Mouse (Mus musculus) intestine, embryonic 15.5 days (tissue): ENCODE results near the gene Ptpn14. TPM values are rescaled to one million over a fixed set of nuclear protein-coding genes. Genes with fewer than 3 reads are reported as not detected.
A peak's percentile ranks its signal among the peaks of the same experiment; 100 is the strongest.

Experiments used
- ATAC-seq: fragments of 200-750 bp; cut with Nextera tagmentation; 2 replicates; pipeline ENCODE4 v1.8.0; 2017; ENCODE audit warnings: moderate TSS enrichment, moderate library complexity
- H3K27ac ChIP-seq: fragments of 300-500 bp; sonication (generic); 2 replicates; pipeline ENCODE4 v1.5.1; 2015; ENCODE audit warnings: mild to moderate bottlenecking, inconsistent platforms
- H3K27me3 ChIP-seq: fragments of 300-500 bp; sonication (generic); replicated peaks from 2 replicates; pipeline ENCODE4 v1.6.1; 2015; ENCODE audit warnings: inconsistent platforms
- H3K36me3 ChIP-seq: fragments of 300-500 bp; sonication (generic); 2 replicates; pipeline ENCODE4 v1.6.1; 2015; ENCODE audit warnings: inconsistent platforms
- H3K4me1 ChIP-seq: fragments of 300-500 bp; sonication (generic); replicated peaks from 2 replicates; pipeline ENCODE4 v1.6.1; 2015; ENCODE audit warnings: inconsistent platforms
- H3K4me2 ChIP-seq: fragments of 300-500 bp; sonication (generic); replicated peaks from 2 replicates; pipeline ENCODE4 v1.6.1; 2015; ENCODE audit warnings: mild to moderate bottlenecking, inconsistent platforms
- H3K4me3 ChIP-seq: fragments of 300-500 bp; sonication (generic); replicated peaks from 2 replicates; pipeline ENCODE4 v1.5.1; 2015; ENCODE audit warnings: inconsistent platforms
- H3K9ac ChIP-seq: fragments of 300-500 bp; sonication (generic); 2 replicates; pipeline ENCODE4 v1.6.1; 2015; ENCODE audit warnings: inconsistent platforms
- H3K9me3 ChIP-seq: fragments of 300-500 bp; sonication (generic); 2 replicates; pipeline ENCODE4 v1.6.1; 2016; ENCODE audit warnings: inconsistent platforms
- WGBS: fragments of 180-500 bp; shearing (Covaris S2); methylation state at CpG from one replicate; pipeline ENCODE4 v1.1.7; 2015; 5-methylcytosine and 5-hydroxymethylcytosine counted together
- polyA plus RNA-seq: library from polyadenylated mRNA; unstranded; fragments of >200 nt; fragmentation: Nextera tagmentation; extraction: Ambion mirVana; gene quantifications from 2 replicates; pipeline ENCODE4 v1.2.1, GENCODE M21; 2015

The Ptpn14 gene
- polyA plus RNA-seq, 1 experiment from 2014 or later, result 6.2 TPM

DNA sequence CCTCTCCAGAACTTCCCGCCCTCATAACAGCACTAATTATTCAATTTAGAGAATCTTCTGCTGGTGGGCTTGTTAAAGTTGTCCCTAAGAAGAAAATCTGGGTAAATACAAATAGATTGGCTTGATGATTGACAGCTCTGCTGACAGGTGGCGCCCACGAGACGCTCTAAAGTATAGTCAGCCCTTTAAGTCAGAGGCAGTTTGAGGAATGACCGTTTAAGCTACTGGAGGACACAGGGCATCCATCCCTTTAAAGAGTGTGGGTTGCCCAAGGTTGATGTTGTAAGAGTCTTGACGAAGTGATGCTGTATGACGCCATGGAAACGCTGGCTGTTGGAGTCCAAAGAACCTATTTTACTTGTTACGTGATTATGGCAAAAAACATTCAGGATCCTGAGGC is 136.2 kb downstream of the Ptpn14 start:
- Histone ChIP-seq H3K9me3 (no peaks in the 10 kb centered on the region), H3K4me1 (peaks cover 15% of the 10 kb centered on the region), H3K36me3 (peaks cover 8% of the 10 kb centered on the region), H3K27me3 (no peaks in the 10 kb centered on the region), H3K4me2 (no peak overlapping the region), H3K4me3 (no peak overlapping the region), H3K9ac (no peak overlapping the region), H3K27ac (no peak overlapping the region)
- 81% methylated on average over 9 of the region's 9 CpGs for WGBS
- no peak for ATAC-seq

DNA sequence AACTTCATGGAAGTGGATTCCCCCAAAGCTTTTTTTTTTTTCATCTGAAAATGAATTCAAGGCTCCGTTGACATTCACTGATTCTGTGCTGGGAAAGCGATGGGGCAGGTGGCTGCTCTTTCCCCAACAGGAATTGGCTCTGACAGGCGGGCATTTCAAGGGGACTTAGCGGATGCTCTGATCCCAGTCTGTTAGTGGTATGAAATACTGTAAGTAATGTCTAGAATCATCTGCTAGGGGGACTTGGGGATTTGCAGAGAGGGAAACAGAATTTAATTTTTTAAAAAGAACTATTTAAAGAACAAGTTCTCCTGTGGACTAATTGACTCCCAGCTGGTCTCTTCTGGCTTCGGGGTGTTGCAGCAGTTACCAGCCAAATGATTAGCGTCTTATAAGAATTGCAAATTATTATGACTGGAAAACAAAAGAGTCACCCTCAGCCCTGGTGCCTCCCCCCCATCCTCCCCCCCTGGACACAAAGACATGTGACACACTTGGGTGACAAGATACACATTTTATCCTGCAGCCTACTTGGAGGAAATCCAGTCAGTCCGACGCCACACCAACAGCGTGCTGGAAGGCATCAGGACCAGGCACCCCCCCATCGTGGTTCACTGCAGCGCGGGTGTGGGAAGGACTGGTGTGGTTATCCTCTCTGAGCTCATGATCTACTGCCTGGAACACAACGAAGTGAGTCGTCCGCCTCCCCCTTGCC is 136.9 kb downstream of the Ptpn14 start:
- H3K4me3 ChIP-seq, result no peak overlapping the region
- H3K9ac ChIP-seq, result no peak overlapping the region
- no peak overlapping the region for H3K27ac ChIP-seq
- no peaks in the 10 kb centered on the region for H3K27me3 ChIP-seq
- 83% methylated on average over 15 of the region's 15 CpGs for WGBS
- peaks cover 8% of the 10 kb centered on the region for H3K36me3 ChIP-seq
- ATAC-seq, result no peak
- peaks cover 15% of the 10 kb centered on the region for H3K4me1 ChIP-seq
- no peak overlapping the region for H3K4me2 ChIP-seq
- H3K9me3 ChIP-seq, result no peaks in the 10 kb centered on the region

DNA sequence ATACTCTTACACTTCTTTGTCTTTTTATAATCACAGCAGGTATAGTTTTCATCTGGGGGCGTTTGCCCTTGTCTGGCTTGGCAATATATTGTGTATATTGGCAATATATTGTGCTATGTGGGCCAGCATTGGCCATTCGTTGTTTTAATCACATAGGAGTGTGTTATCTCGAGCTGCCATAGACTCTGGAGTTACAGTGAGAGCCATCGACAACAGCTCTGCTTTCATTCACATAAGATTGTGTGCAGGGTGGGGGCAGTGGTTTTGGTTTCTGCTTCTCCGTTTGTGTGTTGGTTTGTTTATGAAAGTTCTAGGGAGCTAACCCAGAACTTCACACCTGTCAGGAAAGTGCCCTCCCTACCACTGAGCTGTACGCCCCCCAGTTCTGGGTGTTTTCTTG is 138.6 kb downstream of the Ptpn14 start:
- no peak overlapping the region for H3K9ac ChIP-seq
- H3K4me1 ChIP-seq, result peaks cover 15% of the 10 kb centered on the region
- H3K4me2 ChIP-seq, result no peak overlapping the region
- peaks cover 8% of the 10 kb centered on the region for H3K36me3 ChIP-seq
- H3K4me3 ChIP-seq, result no peak overlapping the region
- WGBS, result 72% methylated on average over 6 of the region's 6 CpGs
- ATAC-seq, result no peak
- H3K27ac ChIP-seq, result peak overlapping the region; percentile 55; the same call in 1 of the 2 replicates
- no peaks in the 10 kb centered on the region for H3K9me3 ChIP-seq
- H3K27me3 ChIP-seq, result no peaks in the 10 kb centered on the region

DNA sequence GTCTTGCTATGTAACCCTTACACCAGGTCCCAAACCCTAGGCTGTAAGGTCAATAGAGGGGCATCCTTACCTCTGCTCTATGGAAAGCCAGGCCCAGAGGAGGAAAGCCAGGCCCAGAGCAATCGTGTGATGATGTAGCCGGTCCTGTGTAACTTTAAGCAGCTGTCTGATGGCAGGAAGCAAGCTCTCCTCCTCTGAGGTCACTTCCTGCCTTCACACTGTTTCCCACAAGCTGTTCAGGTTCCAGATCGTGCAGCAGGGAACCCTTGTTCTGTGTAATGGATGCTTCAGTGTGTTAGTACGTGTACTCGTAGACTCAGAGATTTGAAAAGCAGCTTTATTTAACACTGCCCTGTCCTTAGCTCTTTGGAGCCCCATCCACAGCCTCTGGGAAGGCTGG is 139.0 kb downstream of the Ptpn14 start:
- H3K4me2 ChIP-seq, result peak overlapping the region; percentile 43
- ATAC-seq, result peak; percentile 36
- peaks cover 8% of the 10 kb centered on the region for H3K36me3 ChIP-seq
- H3K4me1 ChIP-seq, result peaks cover 15% of the 10 kb centered on the region
- H3K9ac ChIP-seq, result no peak overlapping the region
- H3K27ac ChIP-seq, result peak overlapping the region; percentile 55
- WGBS, result 31% methylated on average over 5 of the region's 5 CpGs
- H3K9me3 ChIP-seq, result no peaks in the 10 kb centered on the region
- H3K27me3 ChIP-seq, result no peaks in the 10 kb centered on the region
- no peak overlapping the region for H3K4me3 ChIP-seq

DNA sequence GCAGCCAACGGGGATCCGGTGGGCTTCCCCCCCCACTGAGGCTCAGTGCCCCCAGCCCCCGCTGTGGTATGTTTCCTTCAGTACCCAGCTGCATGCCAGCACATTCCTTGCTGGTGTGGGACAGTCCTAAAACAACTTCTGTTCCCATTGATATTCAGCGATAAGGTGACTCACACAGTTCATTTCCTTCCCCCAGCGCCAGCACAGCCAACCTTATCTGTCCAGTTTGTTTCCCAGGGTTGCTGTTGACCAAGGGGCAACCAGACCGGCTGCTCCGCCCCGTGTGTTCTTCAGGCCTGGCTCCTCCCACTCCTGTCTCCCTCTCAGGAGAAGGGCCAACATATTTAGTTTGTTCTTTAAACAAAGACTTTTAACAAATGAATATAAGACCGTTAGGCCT is 139.4 kb downstream of the Ptpn14 start:
- peaks cover 8% of the 10 kb centered on the region for H3K36me3 ChIP-seq
- no peak overlapping the region for H3K9ac ChIP-seq
- H3K9me3 ChIP-seq, result no peaks in the 10 kb centered on the region
- H3K4me2 ChIP-seq, result peak overlapping the region; percentile 43
- no peaks in the 10 kb centered on the region for H3K27me3 ChIP-seq
- H3K27ac ChIP-seq, result peak overlapping the region; percentile 55
- peak; percentile 89 for ATAC-seq
- no peak overlapping the region for H3K4me3 ChIP-seq
- WGBS, result 43% methylated on average over 9 of the region's 9 CpGs
- H3K4me1 ChIP-seq, result peaks cover 15% of the 10 kb centered on the region

DNA sequence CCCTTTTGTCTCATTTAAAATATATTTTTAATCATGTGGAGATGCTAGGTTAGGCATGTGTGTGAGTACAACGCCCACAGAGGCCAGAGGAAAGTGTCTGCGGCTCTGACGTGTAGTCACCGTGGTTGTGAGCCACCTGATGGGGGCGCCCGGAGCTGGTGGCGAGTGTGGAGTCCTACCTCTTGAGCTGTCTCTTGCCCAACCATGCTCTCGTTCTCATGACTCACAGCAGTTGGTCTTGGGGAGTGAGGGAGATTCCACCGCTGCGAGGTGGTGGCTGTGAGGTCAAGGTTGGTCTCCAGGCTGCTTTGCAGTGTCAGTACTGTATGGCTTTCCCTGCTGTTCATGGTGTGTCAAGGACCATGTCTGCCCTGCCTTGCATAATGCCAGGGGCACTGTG is 140.0 kb downstream of the Ptpn14 start:
- ATAC-seq, result peak; percentile 41; the same call in 1 of the 2 replicates
- H3K36me3 ChIP-seq, result peaks cover 7% of the 10 kb centered on the region
- H3K27me3 ChIP-seq, result no peaks in the 10 kb centered on the region
- H3K4me3 ChIP-seq, result no peak overlapping the region
- WGBS, result 76% methylated on average over 10 of the region's 10 CpGs
- H3K4me2 ChIP-seq, result no peak overlapping the region
- no peak overlapping the region for H3K9ac ChIP-seq
- no peaks in the 10 kb centered on the region for H3K9me3 ChIP-seq
- no peak overlapping the region for H3K27ac ChIP-seq
- H3K4me1 ChIP-seq, result peaks cover 15% of the 10 kb centered on the region

DNA sequence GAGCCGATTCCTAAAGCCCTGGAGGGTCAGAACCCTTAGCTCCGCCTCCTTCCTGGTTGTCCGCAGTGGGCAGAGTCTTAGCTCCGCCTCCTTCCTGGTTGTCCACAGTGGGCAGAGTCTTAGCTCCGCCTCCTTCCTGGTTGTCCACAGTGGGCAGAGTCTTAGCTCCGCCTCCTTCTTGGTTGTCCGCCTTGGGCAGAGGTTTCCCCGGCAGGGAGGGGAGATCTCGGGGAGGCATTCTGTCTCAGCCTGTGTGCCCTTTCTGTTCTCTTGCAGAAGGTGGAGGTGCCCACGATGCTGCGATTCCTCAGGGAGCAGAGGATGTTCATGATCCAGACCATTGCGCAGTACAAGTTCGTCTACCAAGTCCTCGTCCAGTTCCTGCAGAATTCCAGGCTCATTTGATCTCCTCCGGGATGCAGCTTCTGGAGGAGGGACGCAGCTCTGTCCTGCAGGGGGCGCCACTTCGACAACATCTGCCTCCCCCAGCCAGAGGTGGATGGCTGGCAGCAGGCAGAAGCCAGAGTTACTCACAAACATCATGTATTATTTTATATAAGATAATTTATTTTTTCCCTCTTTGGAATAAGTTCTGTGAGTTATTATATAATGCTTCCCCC is 141.7 kb downstream of the Ptpn14 start:
- Histone ChIP-seq H3K9ac (no peak overlapping the region), H3K4me1 (peaks cover 21% of the 10 kb centered on the region), H3K36me3 (no peaks in the 10 kb centered on the region), H3K27ac (no peak overlapping the region), H3K27me3 (no peaks in the 10 kb centered on the region), H3K9me3 (no peaks in the 10 kb centered on the region), H3K4me3 (no peak overlapping the region), H3K4me2 (no peak overlapping the region)
- ATAC-seq, result no peak
- 91% methylated on average over 18 of the region's 18 CpGs for WGBS

DNA sequence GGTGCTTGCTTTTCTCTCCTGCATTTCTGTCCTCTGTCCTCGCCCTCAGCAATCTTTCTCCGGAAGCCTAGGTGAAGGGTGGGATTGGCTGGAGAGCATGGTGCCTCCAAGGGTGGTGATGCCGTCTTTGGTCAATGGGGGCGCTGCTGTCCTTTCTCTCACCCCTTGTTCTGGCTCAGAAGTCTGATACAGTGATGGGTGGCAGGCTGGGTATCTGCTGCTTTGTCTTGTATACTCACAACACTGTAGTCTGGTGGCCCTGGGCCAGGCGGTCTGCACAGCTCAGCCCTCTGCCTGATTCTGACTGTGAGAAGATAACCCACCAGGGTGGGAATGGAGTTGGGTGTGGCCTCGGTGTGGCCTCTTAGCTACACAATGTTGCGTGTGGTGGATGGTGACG is 142.5 kb downstream of the Ptpn14 start:
- no peaks in the 10 kb centered on the region for H3K36me3 ChIP-seq
- no peaks in the 10 kb centered on the region for H3K27me3 ChIP-seq
- no peak overlapping the region for H3K27ac ChIP-seq
- H3K9ac ChIP-seq, result no peak overlapping the region
- no peak for ATAC-seq
- peaks cover 25% of the 10 kb centered on the region for H3K4me1 ChIP-seq
- no peaks in the 10 kb centered on the region for H3K9me3 ChIP-seq
- 82% methylated on average over 8 of the region's 8 CpGs for WGBS
- no peak overlapping the region for H3K4me3 ChIP-seq
- H3K4me2 ChIP-seq, result no peak overlapping the region

DNA sequence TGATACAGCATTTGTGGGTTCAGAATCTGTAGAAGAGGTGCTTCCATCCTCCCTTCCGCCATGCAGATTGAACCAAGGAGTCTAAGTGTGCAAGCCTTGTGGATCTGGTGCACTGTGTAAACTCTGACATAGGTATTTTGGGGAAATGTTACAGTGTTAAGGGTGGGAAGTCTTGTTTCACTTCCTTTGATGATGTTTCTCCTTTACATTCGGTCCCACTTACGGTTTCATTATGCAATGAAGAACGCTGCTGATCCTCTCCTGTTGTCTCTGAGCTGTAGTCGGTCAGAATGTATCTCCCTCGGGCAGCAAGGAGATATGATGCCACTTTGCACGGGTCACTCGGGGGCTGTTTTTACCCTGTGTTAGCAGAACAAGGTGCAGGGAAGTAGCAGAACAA is 143.6 kb downstream of the Ptpn14 start:
- H3K36me3 ChIP-seq, result no peaks in the 10 kb centered on the region
- H3K4me2 ChIP-seq, result no peak overlapping the region
- no peaks in the 10 kb centered on the region for H3K9me3 ChIP-seq
- H3K27me3 ChIP-seq, result no peaks in the 10 kb centered on the region
- WGBS, result 88% methylated on average over 8 of the region's 8 CpGs
- ATAC-seq, result no peak
- H3K27ac ChIP-seq, result no peak overlapping the region
- H3K4me1 ChIP-seq, result peaks cover 28% of the 10 kb centered on the region
- H3K4me3 ChIP-seq, result no peak overlapping the region
- H3K9ac ChIP-seq, result no peak overlapping the region

DNA sequence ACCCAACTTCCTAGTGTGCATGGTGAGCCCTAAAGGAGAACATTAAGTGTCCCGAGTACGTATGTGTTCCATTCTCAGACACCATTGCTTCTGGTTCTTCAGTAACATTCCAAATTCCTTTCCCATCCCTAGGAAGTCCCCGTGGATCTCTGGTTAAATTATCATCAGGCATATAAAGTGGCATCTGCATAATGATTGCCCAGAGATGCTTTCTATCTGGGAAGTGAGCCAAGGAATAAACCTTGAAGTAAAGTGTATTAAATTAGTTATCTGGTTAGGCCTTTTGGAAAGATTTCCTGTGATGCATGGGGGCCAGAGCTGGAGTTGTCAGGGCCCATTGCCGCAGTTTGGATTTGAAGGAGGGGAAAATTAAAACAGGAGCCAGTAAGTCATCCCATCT is 144.0 kb downstream of the Ptpn14 start:
- H3K4me1 ChIP-seq, result peaks cover 24% of the 10 kb centered on the region
- H3K4me2 ChIP-seq, result no peak overlapping the region
- no peak for ATAC-seq
- no peak overlapping the region for H3K4me3 ChIP-seq
- no peak overlapping the region for H3K27ac ChIP-seq
- H3K36me3 ChIP-seq, result no peaks in the 10 kb centered on the region
- no peaks in the 10 kb centered on the region for H3K9me3 ChIP-seq
- H3K9ac ChIP-seq, result no peak overlapping the region
- H3K27me3 ChIP-seq, result no peaks in the 10 kb centered on the region
- 64% methylated on average over 4 of the region's 4 CpGs for WGBS

DNA sequence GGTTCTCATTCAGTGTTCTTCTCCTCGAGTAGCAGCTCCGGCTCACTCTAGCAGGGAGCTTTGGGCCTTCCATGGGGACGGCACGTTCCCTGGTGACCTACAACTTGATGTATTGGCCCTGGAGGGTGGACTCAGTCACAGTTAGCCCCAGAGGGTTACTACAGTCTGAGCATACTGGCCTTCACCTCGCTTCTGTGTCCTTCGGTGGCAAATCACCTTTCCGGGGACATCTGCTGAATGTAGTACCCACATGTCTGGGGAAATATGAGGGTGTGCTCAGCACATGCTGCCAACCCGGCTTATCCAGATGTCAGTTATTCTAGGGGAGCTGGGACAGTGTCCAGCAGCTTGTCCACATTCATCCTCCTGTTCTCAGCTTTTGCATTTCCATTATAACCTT is 145.5 kb downstream of the Ptpn14 start:
- Histone ChIP-seq H3K9ac (no peak overlapping the region), H3K27ac (no peak overlapping the region), H3K9me3 (no peaks in the 10 kb centered on the region), H3K4me3 (no peak overlapping the region), H3K4me1 (peaks cover 14% of the 10 kb centered on the region), H3K4me2 (no peak overlapping the region), H3K36me3 (no peaks in the 10 kb centered on the region), H3K27me3 (no peaks in the 10 kb centered on the region)
- WGBS, result 81% methylated on average over 8 of the region's 8 CpGs
- no peak for ATAC-seq

DNA sequence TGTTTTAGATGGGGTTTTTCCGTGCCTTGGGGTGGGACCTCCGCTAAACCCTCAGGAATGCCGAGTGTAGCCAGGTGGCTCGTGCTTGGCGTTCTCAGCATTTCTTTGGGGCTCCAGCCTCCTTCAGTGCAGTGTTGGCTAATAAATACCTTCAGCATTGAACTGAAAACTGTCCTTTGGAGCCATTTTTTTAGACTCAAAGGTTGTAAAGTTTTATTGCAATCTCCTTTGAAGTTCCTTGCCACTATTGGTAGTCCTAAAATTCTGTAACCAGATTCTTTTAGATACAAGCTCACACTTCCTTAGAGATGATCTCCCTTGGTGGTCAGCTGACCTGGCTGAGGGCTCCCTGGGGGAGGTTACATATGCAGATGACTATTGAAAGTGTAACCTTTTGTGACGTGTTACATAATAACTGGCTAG is 147.4 kb downstream of the Ptpn14 start:
- ATAC-seq, result peak; percentile 78

DNA sequence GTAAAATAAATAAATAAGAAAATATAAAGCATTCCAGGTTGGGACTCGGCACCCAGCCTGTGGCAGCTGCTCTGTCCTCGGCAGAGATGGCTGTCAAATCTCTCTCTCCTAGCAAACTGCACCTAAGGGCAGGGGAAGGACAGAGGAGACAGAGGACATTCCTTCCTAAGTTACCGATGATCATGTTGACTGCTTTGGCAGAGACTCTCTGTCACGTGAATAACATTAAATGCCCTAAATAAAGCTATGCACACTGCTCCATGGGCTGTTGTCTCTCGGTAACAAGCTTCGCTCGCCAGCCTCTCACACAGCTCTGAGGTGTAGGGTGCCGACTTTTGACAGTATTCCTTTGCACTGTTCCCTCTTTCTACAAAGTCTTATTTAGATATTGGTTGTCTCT is 148.1 kb downstream of the Ptpn14 start:
- Histone ChIP-seq H3K36me3 (no peaks in the 10 kb centered on the region), H3K4me2 (no peak overlapping the region), H3K4me3 (no peak overlapping the region), H3K27me3 (no peaks in the 10 kb centered on the region), H3K9ac (no peak overlapping the region), H3K4me1 (peaks cover 25% of the 10 kb centered on the region), H3K27ac (no peak overlapping the region), H3K9me3 (no peaks in the 10 kb centered on the region)
- WGBS, result 62% methylated on average over 8 of the region's 8 CpGs
- no peak for ATAC-seq

More for the DNA sequence above, 147.4 kb downstream of the Ptpn14 start:
- no peaks in the 10 kb centered on the region for H3K27me3 ChIP-seq
- 21% methylated on average over 6 of the region's 6 CpGs for WGBS
- peak overlapping the region; percentile 59 for H3K27ac ChIP-seq
- H3K36me3 ChIP-seq, result no peaks in the 10 kb centered on the region
- H3K4me3 ChIP-seq, result no peak overlapping the region
- no peaks in the 10 kb centered on the region for H3K9me3 ChIP-seq
- peaks cover 25% of the 10 kb centered on the region for H3K4me1 ChIP-seq
- no peak overlapping the region for H3K9ac ChIP-seq
- peak overlapping the region; percentile 47 for H3K4me2 ChIP-seq
